Comparison of ENCODE assay signal across 14 mouse cellular contexts in genomic region chr2:29481856-29482255, GRCm38 (mm10).
DNase-seq lines count a peak whose midpoint lies in the region; ATAC-seq and TF ChIP-seq lines count a peak whose summit lies in the region.
"Had no signal": no experiment of that assay in that cellular context is flagged by ENCODE, and none has a peak within 500 bp of the region (broad histone marks: within the 10 kb centered on the region; RNA-seq: fewer than 3 reads in every experiment).

No protein-coding gene starts in this region.

- no peaks in the 10 kb centered on the region for H3K9me3 ChIP-seq in limb, embryonic 12.5 days
- no peaks in the 10 kb centered on the region for H3K9me3 ChIP-seq in limb, embryonic 10.5 days (replicated peaks)
- no peaks in the 10 kb centered on the region for H3K9me3 ChIP-seq in limb, embryonic 14.5 days (ENCODE audit: control insufficient read depth, low read length)
- H3K9me3 ChIP-seq: kidney, embryonic 15.5 days had no signal

- H3K27ac ChIP-seq in limb, embryonic 12.5 days, result peak overlapping the region; percentile 13; the same call in 1 of the 2 replicates
- no peak overlapping the region for H3K27ac ChIP-seq in limb, embryonic 10.5 days
- no peak overlapping the region for H3K27ac ChIP-seq in limb, embryonic 14.5 days (replicated peaks; ENCODE audit: low read depth, low read length)
- H3K27ac ChIP-seq: kidney, embryonic 15.5 days had no signal

- H3K4me3 ChIP-seq in limb, embryonic 12.5 days (replicated peaks), result no peak overlapping the region
- no peak overlapping the region for H3K4me3 ChIP-seq in limb, embryonic 10.5 days
- no peak overlapping the region for H3K4me3 ChIP-seq in limb, embryonic 14.5 days (replicated peaks; ENCODE audit: low read length)
- H3K4me3 ChIP-seq: kidney, embryonic 15.5 days had no signal

- no peak for DNase-seq in limb, embryonic 10.5 days (ENCODE audit: low spot score)
- no peak for DNase-seq in limb, embryonic 14.5 days (ENCODE audit: low spot score)
- DNase-seq in cerebellum, postnatal 14 days, result no peak
- no peak for DNase-seq in spleen, postnatal 10 days (ENCODE audit: low spot score in 2 of 2)
- DNase-seq: adrenal gland, postnatal 36 days; heart, adult 18-20 months; layer of hippocampus, postnatal 36 days; lung, postnatal 10 days had no signal

- no peak overlapping the region for H3K4me2 ChIP-seq in limb, embryonic 12.5 days
- no peak overlapping the region for H3K4me2 ChIP-seq in limb, embryonic 14.5 days (replicated peaks; ENCODE audit: low read depth, low read length, severe bottlenecking)
- H3K4me2 ChIP-seq: kidney, embryonic 15.5 days; liver, embryonic 11.5 days had no signal

- WGBS in limb, embryonic 12.5 days, result 46% methylated on average over 8 of the region's 8 CpGs
- WGBS in limb, embryonic 10.5 days, result 57% methylated on average over 8 of the region's 8 CpGs
- WGBS in limb, embryonic 14.5 days, result 52% methylated on average over 8 of the region's 8 CpGs

- peaks cover 37% of the 10 kb centered on the region for H3K4me1 ChIP-seq in limb, embryonic 12.5 days (replicated peaks)
- peaks cover 35% of the 10 kb centered on the region for H3K4me1 ChIP-seq in limb, embryonic 10.5 days
- peaks cover 4% of the 10 kb centered on the region; the same call in 1 of the 2 replicates for H3K4me1 ChIP-seq in limb, embryonic 14.5 days (ENCODE audit: control insufficient read depth, insufficient read depth, low read length)

- no peak for TF ChIP-seq POLR2A in limb, embryonic 14.5 days (IDR thresholded peaks at IDR 0.05; ENCODE audit: borderline replicate concordance, extremely low read depth, insufficient read depth, insufficient read length)

- H3K27me3 ChIP-seq in limb, embryonic 12.5 days, result no peaks in the 10 kb centered on the region
- no peaks in the 10 kb centered on the region for H3K27me3 ChIP-seq in limb, embryonic 10.5 days (ENCODE audit: low read depth, poor library complexity, severe bottlenecking)
- no peaks in the 10 kb centered on the region for H3K27me3 ChIP-seq in limb, embryonic 14.5 days (ENCODE audit: control insufficient read depth, insufficient read depth, low read length)
- H3K27me3 ChIP-seq: kidney, embryonic 15.5 days; Patski had no signal

- ATAC-seq in limb, embryonic 12.5 days (ENCODE audit: insufficient number of reproducible peaks, insufficient read depth, low FRiP score, low TSS enrichment, low read depth), result peak; percentile 66
- ATAC-seq in erythroid progenitor cell, adult 5-6 weeks (replicated peaks; ENCODE audit: low FRiP score, poor library complexity, severe bottlenecking), result 0 out of 2 replicates have a peak, but pooled peaks have one; percentile 42
- peak; percentile 81 for ATAC-seq in limb, embryonic 14.5 days (ENCODE audit: low FRiP score, low read depth)
- ATAC-seq in megakaryocyte-erythroid progenitor cell, adult 5-6 weeks (replicated peaks; ENCODE audit: low FRiP score, low TSS enrichment, poor library complexity, severe bottlenecking), result no peak
- ATAC-seq: Patski had no signal

- H3K36me3 ChIP-seq in limb, embryonic 12.5 days, result no peaks in the 10 kb centered on the region
- H3K36me3 ChIP-seq in limb, embryonic 10.5 days, result no peaks in the 10 kb centered on the region
- no peaks in the 10 kb centered on the region for H3K36me3 ChIP-seq in limb, embryonic 14.5 days (ENCODE audit: control insufficient read depth, insufficient read depth, low read length)
- H3K36me3 ChIP-seq: kidney, embryonic 15.5 days had no signal

- no peak overlapping the region for H3K9ac ChIP-seq in limb, embryonic 12.5 days (replicated peaks)
- no peak overlapping the region for H3K9ac ChIP-seq in limb, embryonic 14.5 days (ENCODE audit: low read depth, low read length, severe bottlenecking)
- H3K9ac ChIP-seq: kidney, embryonic 15.5 days had no signal
